Mouse (Mus musculus): ENCODE data around the gene Hadh. TPM values are rescaled to one million over a fixed set of nuclear protein-coding genes. Genes with fewer than 3 reads are reported as not detected.

The Hadh gene
- total and polyA plus RNA-seq, 3 experiments = 39.1 to 66.9 TPM; not detected in 1

DNA sequence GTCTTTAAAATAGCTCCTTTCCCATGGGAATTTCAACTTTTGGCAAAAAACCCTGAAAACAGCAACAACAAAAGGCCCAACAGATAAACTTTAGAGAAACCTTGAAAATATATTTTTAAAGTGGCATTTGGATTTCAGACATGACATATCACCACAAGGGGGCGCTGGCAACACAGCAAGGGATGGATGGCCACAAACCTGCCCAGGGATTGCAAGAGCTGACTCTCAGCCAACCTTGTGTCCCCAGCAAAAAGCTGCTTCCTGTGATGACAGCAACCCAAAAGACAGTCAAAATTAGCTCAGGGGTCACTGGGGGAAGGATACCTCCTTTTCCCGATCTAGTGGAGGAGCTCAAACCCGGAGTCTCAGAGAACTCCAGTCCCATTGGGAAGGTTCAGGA lies 48.3 kb upstream of the Hadh start:
- DNase-seq (ENCODE audit: low read depth, low spot score) = peak; percentile 73
- TF ChIP-seq SMC3 (IDR thresholded peaks at IDR 0.05; ENCODE audit: low read depth, low read length) (peak; percentile 69), MAX (IDR thresholded peaks at IDR 0.05; ENCODE audit: low read length) (no peak), RAD21 (IDR thresholded peaks at IDR 0.05; ENCODE audit: low read depth, low read length) (peak; percentile 78), CTCF (IDR thresholded peaks at IDR 0.05 in 2 of 3, conservative IDR thresholded peaks at IDR 0.05 in 1 of 3; ENCODE audit: control insufficient read depth in 1 of 3, insufficient read depth in 1 of 3, low read depth in 2 of 3, low read length in 3 of 3, poor library complexity in 1 of 3, severe bottlenecking in 1 of 3) (peak; percentile 69 to 87 (median 79)), POLR2A (IDR thresholded peaks at IDR 0.05; ENCODE audit: control insufficient read depth in 1 of 2, insufficient read depth in 1 of 2, low read depth in 1 of 2, low read length in 2 of 2, poor library complexity in 1 of 2) (no peak), TCF12 (IDR thresholded peaks at IDR 0.05; ENCODE audit: low read depth, low read length) (no peak), ZC3H11A (IDR thresholded peaks at IDR 0.05; ENCODE audit: low read depth, low read length) (peak; percentile 45; the same call in 1 of the 2 replicates)

DNA sequence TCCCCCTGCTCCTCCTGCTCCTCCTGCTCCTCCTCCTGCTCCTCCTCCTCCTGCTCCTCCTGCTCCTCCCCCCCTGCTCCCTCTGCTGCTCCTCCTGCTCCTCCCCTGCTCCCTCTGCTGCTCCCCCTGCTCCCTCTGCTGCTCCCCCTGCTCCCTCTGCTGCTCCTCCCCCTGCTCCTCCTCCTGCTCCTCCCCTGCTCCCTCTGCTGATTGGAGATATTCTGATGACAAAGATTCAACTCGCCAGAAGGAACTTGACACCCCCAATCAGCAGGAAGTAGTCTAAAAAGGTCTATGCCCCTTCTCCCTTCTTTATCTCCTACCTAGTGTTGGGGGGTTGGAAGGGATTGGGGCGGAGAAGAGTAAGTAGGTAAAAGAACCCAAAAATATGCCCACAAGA lies 46.3 kb upstream of the Hadh start:
- no peaks in the 10 kb centered on the region for H3K27me3 ChIP-seq (ENCODE audit: control insufficient read depth in 1 of 2, insufficient read depth in 2 of 2, low read length in 2 of 2)
- no peak overlapping the region for H3K27ac ChIP-seq (ENCODE audit: control insufficient read depth, low read depth, low read length)
- TF ChIP-seq BHLHE40 (IDR thresholded peaks at IDR 0.05; ENCODE audit: borderline replicate concordance, low read depth, low read length) = no peak
- TF ChIP-seq GABPA (IDR thresholded peaks at IDR 0.05; ENCODE audit: low read depth, low read length) = no peak
- TF ChIP-seq MYC (IDR thresholded peaks at IDR 0.05; ENCODE audit: low read depth, low read length) = no peak
- no peak for TF ChIP-seq ZC3H11A (IDR thresholded peaks at IDR 0.05; ENCODE audit: low read depth, low read length)
- TF ChIP-seq ZNF384 (IDR thresholded peaks at IDR 0.05; ENCODE audit: low read depth, low read length) = no peak
- no peak for TF ChIP-seq E2F4 (IDR thresholded peaks at IDR 0.05; ENCODE audit: borderline replicate concordance, low read depth, low read length)
- no peak for TF ChIP-seq USF1 (IDR thresholded peaks at IDR 0.05; ENCODE audit: low read depth, low read length)
- H3K4me3 ChIP-seq (ENCODE audit: control insufficient read depth in 1 of 2, insufficient read depth in 1 of 2, low read depth in 2 of 2, low read length in 2 of 2) = no peak overlapping the region
- H3K36me3 ChIP-seq (ENCODE audit: control insufficient read depth in 1 of 2, insufficient read depth in 2 of 2, low read length in 2 of 2) = no peaks in the 10 kb centered on the region
- no peaks in the 10 kb centered on the region for H3K4me1 ChIP-seq (ENCODE audit: control insufficient read depth in 1 of 2, insufficient read depth in 2 of 2, low read length in 2 of 2)
- no peak overlapping the region for H3K9ac ChIP-seq (ENCODE audit: control insufficient read depth, low read depth, low read length, poor library complexity, severe bottlenecking)
- peak; percentile 22 for DNase-seq (ENCODE audit: low read depth, low spot score)
- no peaks in the 10 kb centered on the region for H3K79me2 ChIP-seq (ENCODE audit: control insufficient read depth, insufficient read depth, low read length, poor library complexity)
- H3K9me3 ChIP-seq (replicated peaks; ENCODE audit: insufficient read depth, low read length) = no peaks in the 10 kb centered on the region

More for the DNA sequence above, 48.3 kb upstream of the Hadh start:
- no peaks in the 10 kb centered on the region for H3K9me3 ChIP-seq (replicated peaks; ENCODE audit: insufficient read depth, low read length)
- no peak overlapping the region for H3K27ac ChIP-seq (ENCODE audit: control insufficient read depth, low read depth, low read length)
- no peaks in the 10 kb centered on the region for H3K4me1 ChIP-seq (ENCODE audit: control insufficient read depth in 1 of 2, insufficient read depth in 2 of 2, low read length in 2 of 2)
- H3K27me3 ChIP-seq (ENCODE audit: control insufficient read depth in 1 of 2, insufficient read depth in 2 of 2, low read length in 2 of 2) = no peaks in the 10 kb centered on the region
- H3K4me3 ChIP-seq (ENCODE audit: control insufficient read depth in 1 of 2, insufficient read depth in 1 of 2, low read depth in 2 of 2, low read length in 2 of 2) = no peak overlapping the region
- H3K36me3 ChIP-seq (ENCODE audit: control insufficient read depth in 1 of 2, insufficient read depth in 2 of 2, low read length in 2 of 2) = no peaks in the 10 kb centered on the region
- H3K79me2 ChIP-seq (ENCODE audit: control insufficient read depth, insufficient read depth, low read length, poor library complexity) = no peaks in the 10 kb centered on the region
- H3K9ac ChIP-seq (ENCODE audit: control insufficient read depth, low read depth, low read length, poor library complexity, severe bottlenecking) = no peak overlapping the region

DNA sequence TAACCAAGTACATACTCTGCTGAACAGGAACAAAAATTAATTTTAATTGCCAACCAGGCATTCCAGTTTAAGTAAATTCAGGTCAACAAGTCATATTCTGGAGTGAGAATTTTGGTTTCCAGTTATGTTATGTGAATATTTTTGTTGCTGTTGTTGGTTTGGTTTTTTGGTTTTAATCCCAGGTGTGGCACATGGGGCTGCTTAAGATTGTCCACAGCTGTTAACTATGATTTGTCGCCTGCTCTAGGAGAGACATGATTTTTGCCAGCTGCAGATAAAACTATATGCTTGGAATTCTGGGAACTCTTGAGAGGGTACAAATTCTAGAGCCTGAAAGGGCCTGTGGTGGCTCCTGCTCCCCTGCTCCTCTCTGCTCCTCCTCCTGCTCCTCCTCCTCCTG lies 45.2 kb upstream of the Hadh start:
- Histone ChIP-seq H3K27me3 (ENCODE audit: control insufficient read depth in 1 of 2, insufficient read depth in 2 of 2, low read length in 2 of 2) (no peaks in the 10 kb centered on the region), H3K4me3 (ENCODE audit: control insufficient read depth in 1 of 2, insufficient read depth in 1 of 2, low read depth in 2 of 2, low read length in 2 of 2) (no peak overlapping the region), H3K79me2 (ENCODE audit: control insufficient read depth, insufficient read depth, low read length, poor library complexity) (no peaks in the 10 kb centered on the region), H3K9me3 (replicated peaks; ENCODE audit: insufficient read depth, low read length) (no peaks in the 10 kb centered on the region), H3K27ac (ENCODE audit: control insufficient read depth, low read depth, low read length) (no peak overlapping the region), H3K4me1 (ENCODE audit: control insufficient read depth in 1 of 2, insufficient read depth in 2 of 2, low read length in 2 of 2) (no peaks in the 10 kb centered on the region), H3K9ac (ENCODE audit: control insufficient read depth, low read depth, low read length, poor library complexity, severe bottlenecking) (no peak overlapping the region), H3K36me3 (ENCODE audit: control insufficient read depth in 1 of 2, insufficient read depth in 2 of 2, low read length in 2 of 2) (no peaks in the 10 kb centered on the region)
- no peak for DNase-seq (ENCODE audit: low read depth, low spot score)
- no peak for TF ChIP-seq MAFK (IDR thresholded peaks at IDR 0.05; ENCODE audit: borderline replicate concordance, low read depth, low read length)
- TF ChIP-seq E2F4 (IDR thresholded peaks at IDR 0.05; ENCODE audit: borderline replicate concordance, low read depth, low read length) = no peak
- no peak for TF ChIP-seq TAL1 (IDR thresholded peaks at IDR 0.05; ENCODE audit: low read length)
- TF ChIP-seq USF1 (IDR thresholded peaks at IDR 0.05; ENCODE audit: low read depth, low read length) = no peak
- TF ChIP-seq MXI1 (IDR thresholded peaks at IDR 0.05; ENCODE audit: low read depth, low read length) = no peak
- no peak for TF ChIP-seq EP300 (IDR thresholded peaks at IDR 0.05; ENCODE audit: low read depth in 1 of 2, low read length in 2 of 2)
- TF ChIP-seq SIN3A (IDR thresholded peaks at IDR 0.05; ENCODE audit: low read length) = no peak
- no peak for TF ChIP-seq RAD21 (IDR thresholded peaks at IDR 0.05; ENCODE audit: low read depth, low read length)
- TF ChIP-seq MYC (IDR thresholded peaks at IDR 0.05; ENCODE audit: low read depth, low read length) = no peak
- no peak for TF ChIP-seq HCFC1 (IDR thresholded peaks at IDR 0.05; ENCODE audit: low read depth, low read length)
- TF ChIP-seq SMC3 (IDR thresholded peaks at IDR 0.05; ENCODE audit: low read depth, low read length) = no peak
- no peak for TF ChIP-seq CHD1 (IDR thresholded peaks at IDR 0.05; ENCODE audit: low read depth, low read length)
- TF ChIP-seq MAZ (IDR thresholded peaks at IDR 0.05; ENCODE audit: low read depth, low read length) = no peak
- no peak for TF ChIP-seq CHD2 (IDR thresholded peaks at IDR 0.05; ENCODE audit: low read length)
- no peak for TF ChIP-seq GATA1 (IDR thresholded peaks at IDR 0.05; ENCODE audit: low read depth, low read length)
- TF ChIP-seq MYB (IDR thresholded peaks at IDR 0.05; ENCODE audit: low read depth, low read length) = no peak
- no peak for TF ChIP-seq GABPA (IDR thresholded peaks at IDR 0.05; ENCODE audit: low read depth, low read length)
- no peak for TF ChIP-seq ZMIZ1 (IDR thresholded peaks at IDR 0.05; ENCODE audit: low read depth, low read length)
- TF ChIP-seq JUND (IDR thresholded peaks at IDR 0.05; ENCODE audit: low read depth, low read length) = no peak

Data from MEL (cell line).